Mouse (Mus musculus) CD4-positive helper T cell, adult 2 months (primary cell): ENCODE data around the gene Gm7073.

Experiments
- DNase-seq: peaks from one replicate; pipeline ENCODE4 v3.0.0-alpha.2; 2012; ENCODE audit warnings: low read depth, missing footprints, low spot score

Gene Gm7073

DNA sequence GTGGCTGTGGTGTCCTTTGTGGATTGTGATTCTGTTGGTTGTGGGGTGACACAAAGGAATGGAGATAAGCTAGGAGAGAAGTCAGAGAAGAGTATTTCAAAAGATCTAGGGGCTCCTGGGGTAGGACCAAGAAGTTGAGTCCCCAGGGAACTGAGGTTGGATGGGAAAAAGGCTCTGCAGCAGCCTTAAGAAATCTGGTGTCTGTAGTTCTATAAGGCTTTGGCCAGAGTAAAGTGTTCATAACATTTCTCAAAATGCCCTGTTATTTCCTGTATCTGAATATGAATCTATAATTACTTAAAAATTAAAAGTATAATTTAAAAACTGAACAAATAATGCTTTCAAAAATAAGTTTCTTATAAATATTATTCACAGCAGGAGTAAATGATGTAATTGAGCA is at the start of gene Gm7073:
TSS of gene Gm7073 (minus strand) at position 101 of the 400 bp plus-strand sequence.
- no peak for DNase-seq

DNA sequence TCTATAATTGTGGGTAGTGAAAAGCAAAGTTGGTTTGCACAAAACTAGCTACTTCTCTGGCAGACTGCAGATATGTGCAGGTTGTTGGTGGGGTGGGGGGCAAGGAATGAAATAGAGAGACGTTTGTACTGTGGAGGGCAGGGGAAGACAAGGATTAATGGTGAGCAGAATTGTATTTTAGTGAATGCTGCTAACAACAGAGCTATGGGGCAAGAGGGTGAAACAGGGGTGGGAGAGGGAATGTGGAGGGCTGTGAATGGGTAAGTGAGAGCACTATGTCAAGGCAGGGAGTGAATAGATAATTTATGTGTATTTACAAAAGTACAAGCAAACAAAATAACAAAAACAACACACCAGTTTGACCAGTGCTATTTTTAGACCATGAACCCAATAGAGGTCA is 31.5 kb upstream of the Gm7073 start:
- no peak for DNase-seq

DNA sequence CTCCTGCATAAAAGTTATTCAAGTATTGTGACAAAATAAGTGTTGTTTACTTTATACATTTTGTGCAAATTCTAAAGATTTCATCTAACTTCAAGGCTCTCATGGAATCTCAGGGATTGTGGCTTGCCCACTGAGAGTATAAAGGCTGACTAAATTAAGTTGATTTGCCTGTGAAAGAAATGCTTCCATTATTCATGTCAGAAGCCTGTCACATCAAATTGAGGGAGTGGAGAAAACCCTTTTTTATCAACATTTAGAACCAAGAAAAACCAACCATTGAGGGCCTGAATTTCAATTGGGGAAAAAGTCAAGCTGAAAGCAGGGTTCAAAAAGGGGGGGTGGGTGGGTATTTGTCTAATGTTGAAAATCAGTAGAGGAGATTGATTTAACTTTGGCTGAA is 30.0 kb upstream of the Gm7073 start:
- DNase-seq, result no peak

DNA sequence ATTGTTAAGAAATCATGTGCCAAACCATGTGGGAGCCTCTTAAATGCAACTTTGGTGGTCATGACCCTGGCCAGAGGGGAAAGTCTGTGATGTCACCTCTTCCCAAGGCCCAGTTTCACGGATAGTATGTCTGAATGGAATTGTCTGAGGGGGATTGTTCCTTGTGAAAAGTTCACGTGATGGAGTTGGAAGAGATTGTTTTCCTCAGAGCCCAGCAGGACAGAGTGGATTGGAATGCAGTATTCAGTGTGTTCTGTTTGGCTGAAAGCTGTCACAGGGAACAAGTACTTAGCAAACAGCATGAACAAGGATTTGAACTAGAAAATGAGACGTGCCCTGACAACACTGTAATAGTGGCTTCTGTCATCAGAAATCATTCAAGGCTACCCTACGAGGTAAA is 16.2 kb upstream of the Gm7073 start:
- no peak for DNase-seq

DNA sequence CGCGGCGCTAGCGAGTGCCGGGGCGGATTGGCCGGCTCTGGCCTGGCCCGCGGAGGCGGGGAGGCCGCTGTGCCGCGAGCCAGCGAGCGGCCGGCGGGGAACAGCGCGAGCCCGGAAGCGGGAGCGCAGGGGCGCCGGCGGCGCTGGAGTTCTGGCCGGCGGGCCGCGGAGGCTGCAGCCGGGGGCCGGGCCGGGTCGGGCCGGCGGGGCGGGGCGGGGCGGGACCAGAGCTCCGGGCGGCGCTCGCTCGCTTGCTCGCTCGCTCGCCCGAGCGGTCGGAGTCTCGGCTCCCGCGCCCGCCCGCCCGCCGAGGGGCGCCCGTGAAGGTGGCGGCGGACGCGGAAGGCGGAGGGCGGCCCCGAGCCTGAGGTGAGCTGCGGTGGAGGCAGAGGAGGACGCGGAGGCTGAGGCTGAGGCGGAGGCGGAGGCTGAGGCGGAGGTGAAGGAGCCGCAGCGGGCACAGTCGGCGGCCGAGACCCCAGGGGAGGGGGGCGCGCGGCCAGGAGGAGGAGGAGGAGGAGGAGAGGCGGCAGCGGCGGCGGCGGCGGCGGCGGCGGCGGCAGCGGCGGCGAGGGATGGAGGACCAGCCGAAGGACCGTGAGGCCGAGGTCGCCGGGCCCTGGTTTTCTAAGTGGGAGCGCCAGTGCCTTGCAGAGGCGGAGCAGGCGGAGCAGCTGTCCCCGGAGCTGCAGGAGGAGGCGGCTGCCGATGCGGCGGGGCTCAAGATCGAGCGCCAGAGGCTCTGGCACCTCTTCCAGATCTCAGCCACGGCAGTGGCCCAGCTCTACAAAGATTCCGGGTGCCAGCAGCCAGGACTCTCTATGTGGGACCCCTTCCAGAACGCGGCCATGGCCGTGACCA is 8.6 kb upstream of the Gm7073 start:
- DNase-seq, result peak; percentile 4

DNA sequence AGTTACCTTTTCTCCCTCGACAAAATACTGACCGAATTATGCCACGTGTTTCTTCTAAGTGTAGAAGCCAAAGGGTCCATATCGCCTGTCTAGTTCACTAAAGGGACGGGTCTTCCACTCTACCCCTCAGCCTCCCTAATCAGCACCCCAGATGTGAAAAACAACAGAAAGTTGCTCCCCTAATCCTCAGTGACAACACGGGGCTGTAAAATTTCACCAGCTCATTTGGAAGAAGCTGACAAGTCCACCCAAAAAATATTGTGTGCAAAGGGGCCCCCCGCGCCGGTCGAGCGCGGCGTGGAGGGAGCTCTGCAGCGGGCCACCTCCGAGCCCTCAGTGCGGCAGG is 8.0 kb upstream of the Gm7073 start:
- DNase-seq, result no peak

DNA sequence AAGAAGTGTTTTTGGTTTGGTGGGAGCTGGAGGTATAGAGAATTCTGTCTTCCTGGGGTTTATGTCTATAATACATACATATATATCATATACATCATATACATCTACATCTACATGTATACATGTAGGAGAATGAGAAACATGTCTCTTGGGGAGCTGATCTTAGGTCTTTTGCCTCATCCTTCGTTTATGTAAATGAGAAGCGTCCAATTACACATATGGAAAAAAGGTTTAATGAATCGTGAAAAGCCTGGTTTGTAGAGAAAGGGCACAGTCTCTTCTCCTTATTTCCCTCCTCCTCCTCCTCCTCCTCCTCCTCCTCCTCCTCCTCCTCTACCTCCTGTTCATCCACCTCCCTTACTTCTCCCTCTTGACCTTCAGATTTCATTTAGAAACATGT is 6.9 kb upstream of the Gm7073 start:
- no peak for DNase-seq

DNA sequence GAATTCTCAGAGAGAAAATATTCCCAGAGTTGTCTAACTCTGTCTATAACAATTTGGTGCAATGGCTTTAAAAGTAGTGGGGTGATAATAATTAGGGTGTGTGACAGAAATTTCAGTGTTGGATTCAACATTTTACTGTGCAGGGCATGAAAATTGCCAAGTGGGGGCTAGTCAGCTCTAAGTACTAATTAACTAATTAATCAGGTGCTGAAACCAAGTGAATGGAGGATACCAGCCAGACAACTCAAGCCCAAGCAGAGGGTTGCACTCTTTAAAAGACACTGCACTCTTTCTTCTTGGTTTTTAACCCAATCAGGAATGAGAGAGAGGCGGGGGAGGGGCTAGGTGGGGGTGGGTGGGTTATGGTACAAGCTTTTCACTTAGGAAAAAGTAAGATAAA is 6.4 kb upstream of the Gm7073 start:
- DNase-seq, result no peak

DNA sequence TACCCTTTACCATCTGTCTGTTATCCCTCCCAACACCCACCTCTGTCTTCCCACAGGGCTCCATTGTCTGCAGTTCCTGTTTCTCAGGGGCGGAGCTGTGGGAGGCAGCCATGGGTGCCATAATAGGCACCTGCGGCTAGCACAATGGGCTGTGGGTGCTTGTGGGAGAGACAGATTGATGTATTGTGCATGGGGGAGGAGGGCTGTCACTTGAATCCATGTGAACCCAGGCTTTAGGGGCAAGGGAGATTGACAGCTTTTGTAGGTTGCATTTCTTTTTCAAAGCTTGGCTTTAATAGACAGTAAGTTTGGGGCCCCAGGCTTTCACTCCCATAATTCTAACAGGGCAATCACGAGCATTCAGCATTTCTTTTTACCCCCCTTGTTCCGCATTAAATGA is 5.0 kb upstream of the Gm7073 start:
- no peak for DNase-seq

DNA sequence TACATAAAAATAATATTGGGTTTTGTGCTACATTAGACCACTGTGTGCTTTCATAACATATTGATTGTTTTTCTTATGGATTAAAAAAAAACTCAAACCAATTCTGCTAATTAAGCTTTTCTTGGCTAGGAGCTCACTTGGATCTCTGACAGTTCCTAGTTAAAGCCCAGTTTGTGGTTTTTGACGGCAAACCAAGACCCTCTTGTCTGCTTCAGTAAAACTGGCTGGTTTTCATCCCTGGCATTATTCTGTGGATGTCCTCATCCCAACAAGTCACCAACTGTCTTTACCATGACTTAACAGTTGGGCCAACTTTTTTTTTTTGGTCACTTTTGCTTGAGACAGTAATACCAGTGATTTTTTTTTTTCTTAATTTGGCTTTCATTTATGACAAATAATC is 3.9 kb upstream of the Gm7073 start:
- DNase-seq, result no peak

DNA sequence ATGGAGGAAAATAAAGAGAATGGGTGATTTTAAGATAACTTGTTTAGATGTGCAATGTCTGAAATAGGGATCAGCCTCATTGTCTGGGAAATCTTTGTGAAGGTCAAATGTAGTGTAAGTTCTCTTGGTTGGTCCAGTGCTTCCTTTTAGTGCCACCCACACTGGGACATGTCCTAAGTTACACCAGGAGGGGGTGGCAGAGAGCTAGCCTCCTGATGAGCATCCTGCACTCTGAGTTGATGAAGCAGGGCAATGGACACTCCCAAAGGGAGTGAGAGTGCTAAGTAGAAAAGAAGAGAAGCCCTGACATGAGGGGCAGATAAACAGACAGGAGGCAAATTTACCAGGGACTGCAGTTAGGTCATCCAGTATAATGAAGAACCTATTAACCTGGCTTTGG is 35.1 kb downstream of the Gm7073 start:
- DNase-seq, result no peak

DNA sequence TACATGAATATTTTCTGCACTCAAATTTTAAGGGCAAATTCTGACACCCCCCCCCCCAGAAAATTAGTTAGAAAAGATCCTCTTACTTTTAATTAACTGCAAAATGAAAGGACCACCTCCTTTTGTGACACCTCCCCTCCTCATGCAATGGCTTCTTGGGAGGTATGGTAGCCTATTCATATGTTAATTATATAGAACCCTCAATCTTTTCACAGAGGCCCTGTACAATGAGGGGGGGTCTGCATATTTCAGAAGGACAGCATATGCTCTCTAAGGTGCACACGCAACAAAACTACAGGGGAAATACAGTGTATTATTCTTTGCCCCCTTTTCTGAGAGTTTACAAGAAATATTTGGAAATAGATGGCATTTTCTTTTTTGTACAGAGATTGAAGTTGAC is 41.3 kb downstream of the Gm7073 start:
- DNase-seq, result no peak

DNA sequence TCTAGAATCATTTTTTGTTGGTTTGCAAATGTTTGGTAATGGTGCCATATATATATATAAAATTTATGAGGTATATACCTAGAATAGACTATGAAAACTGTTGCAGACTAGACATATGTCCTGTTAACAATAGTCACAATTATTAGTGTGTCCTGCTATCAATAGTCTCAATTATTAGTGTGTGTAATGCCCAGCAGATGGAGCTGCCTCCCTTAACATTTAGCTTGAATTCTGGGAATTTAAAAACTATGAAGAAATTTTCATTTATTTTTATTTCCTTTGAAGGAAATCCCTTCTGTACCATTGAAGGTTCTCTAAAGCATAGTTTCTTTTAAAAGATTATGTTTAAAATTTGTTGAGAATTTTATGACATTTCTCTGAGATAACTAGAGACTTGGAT is 43.7 kb downstream of the Gm7073 start:
- DNase-seq, result no peak

DNA sequence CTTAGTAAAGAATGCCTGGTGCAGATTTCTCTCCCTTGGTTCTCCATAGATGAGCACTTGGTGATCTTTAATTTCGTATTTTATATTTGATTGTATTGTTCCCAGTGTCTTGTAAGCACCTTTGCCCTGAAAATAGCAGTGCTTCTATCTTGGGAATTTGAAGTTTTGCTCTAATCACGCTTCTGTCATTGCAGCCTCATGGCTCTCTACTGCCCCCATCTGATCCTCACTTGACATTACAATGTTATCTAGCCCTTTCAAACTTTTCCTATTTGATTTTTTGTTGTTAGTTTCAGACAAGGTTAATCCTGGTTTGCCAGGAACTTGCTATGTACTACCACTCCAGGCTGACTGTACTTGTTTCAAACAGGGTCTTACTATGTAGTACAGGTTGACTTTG is 75.3 kb downstream of the Gm7073 start:
- peak; percentile 6 for DNase-seq

DNA sequence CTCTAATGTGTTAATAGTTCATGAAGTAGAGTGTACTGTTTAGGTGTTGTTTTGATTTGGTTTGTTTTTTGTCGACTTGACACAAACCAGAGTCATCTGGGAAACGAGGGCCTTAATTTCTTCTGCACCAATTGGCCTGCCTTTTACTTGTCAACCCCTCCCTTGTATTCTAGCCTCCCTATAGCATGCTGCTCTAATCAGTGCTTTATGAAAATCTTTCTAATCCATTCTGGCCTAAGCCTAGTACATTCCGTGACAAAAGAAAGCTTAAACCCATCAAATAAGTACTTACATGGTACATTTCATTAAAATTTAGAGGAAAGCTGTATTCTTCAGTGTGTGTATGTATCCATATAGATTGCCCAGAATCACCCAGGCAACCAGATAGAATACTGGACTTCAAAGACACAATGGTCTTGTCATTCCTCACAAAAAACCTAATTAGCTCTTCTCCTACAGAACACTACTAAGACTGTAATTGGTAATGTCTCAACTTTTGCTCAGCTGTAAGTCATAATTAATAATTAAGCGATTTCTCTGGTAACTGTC is 124.4 kb downstream of the Gm7073 start:
- DNase-seq, result no peak

DNA sequence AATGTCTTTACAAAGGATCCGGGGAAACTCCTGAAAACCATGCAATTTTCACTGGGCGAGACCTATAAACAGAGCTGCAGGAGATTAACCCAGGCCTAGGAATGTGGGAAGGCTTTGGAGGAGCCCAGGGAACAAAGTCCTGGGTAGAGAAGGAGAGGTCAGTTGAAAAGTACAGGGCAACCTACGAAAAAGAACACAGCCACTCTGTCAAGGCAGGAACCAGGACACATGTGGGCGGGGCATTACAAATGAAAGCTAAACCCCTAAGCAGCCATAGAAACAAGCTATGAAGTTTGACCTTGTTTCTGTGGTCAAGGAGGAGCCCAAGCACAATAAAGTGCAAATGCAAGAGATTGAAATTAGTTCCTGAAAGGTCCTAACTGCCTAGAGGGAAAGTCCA is 133.4 kb downstream of the Gm7073 start:
- DNase-seq, result no peak

DNA sequence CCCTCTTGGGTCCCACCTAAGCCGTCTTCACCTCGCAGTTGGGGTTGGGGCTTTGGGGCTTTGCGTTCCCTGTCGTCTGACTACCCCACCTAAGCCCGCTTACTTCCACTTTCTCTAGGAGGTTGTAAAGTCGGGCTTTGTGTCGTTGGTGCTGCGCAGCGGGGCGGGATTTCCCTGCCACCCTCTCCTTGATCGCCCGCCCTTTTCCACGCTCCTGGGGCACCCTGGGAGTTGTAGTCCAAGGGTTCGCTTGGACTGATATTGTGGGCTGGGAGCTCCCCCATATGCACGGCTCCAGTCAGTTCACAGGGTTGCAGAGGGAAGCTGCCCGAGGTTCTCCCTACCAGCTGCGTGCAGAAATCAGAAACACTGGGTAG is 134.4 kb downstream of the Gm7073 start:
- DNase-seq, result peak; percentile 90

DNA sequence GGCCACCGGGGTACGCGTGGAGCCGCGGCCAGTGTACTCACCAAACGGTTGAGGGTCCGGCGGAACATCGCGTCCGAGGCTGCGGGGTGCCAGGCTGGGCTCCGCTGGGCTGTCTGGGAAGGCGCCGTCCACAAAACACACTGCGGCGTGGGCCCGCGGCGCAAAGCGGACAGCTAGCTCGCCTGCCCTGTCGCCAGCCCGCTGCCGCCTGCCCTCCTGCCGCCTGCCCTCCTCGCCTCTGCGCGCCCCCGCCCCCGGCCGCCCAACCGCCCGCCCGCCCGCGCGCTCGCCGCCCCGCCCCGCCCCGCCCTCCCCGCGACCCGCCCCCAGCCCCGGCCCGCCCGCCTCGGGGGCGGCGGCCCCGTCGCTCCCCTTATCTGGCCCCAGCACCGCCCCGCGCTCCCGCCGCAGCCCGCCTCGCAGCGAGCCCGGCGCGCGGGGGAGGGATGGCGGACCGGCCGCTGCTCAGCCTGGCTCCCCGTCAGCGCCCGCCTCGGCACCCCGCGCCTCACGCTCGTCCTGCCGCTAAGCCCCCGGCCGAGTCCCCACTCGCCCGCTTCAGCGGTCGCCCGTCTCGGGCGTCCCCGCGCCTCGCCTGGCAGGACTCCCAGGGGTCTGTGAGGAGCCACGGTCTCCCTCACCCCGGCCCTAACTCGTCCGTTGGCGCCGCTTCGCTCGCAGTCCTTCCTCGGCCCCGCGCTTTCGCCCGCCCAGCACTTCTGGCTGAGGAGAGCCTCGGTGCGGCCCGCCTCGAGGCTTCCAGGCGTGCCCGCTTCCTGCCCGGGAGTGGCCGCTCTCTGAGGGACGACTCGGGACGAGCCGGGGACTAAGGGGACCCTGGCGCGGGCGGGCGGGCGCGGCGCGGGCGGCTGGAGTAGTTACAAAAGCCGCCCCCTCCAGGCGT is 135.0 kb downstream of the Gm7073 start:
- peak; percentile 71 for DNase-seq

DNA sequence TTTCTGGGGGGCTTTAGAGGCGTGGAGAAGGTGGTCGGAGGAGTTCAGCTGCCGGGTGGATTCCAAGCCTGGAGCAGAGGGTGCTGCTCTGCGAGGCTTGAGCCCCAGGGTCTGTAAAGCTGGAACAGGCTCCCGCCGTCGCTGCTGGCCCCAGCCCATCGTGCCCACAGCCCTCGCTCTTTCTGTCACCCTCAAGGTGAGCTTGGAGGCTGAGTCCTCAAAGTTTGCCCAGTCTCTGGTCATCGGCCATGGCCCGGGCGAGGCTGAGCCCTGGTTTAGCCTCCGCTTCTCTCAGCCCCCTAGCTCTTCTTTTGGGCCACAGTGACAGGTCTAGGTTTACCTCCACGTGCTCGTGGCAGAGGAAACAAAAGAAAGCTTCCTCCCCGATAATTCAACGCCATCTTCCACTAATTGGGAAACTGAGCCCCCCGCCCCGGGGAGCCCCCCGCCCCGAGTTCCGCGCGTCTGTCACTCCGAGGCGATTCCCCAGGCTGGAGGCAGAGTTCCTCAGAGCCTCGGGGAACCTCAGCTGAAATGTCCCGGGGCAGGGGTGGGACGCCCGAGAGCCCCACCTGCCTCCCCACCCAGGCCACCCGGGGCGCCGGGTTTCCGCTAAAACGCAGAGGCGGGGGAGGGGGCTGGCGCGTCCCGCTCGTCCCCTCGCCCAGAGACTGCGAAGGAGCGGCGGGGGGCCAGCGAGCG is 135.8 kb downstream of the Gm7073 start:
- peak; percentile 35 for DNase-seq

DNA sequence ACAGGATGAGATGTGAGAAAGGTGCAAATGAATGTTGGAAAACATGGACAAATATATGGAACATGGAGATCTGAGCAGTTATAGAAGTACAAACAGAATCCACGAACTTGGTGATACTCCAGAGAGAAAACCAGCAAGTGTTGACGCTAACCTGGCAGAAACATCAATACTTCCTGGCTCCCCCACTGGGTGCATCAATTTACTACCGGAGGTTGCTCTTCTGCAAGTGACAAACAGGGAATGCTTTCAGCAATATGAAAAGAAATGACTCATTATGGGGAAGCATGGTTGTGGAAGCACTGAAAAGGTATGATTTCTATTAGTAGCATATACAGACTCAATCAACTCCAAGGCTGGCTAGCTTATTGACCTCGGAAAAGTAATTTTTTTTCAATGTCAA is 144.8 kb downstream of the Gm7073 start:
- no peak for DNase-seq

DNA sequence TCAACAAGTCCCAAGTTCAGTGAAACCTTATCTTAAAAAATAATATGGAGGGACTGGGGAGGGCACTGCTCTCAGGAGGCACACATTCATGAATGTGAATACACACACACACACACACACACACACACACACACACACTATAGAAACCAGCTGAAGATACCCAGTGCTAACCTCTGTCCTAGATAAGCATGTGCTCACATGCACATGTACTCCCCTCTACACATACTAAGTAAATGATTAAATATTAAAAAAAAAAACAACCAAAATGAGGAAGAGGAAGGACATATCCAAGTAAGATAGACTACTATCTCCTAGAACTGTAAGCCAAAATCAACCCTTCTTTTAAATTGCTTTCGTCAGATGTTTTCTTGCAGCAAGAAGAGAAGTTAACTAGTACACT is 152.2 kb downstream of the Gm7073 start:
- no peak for DNase-seq
